Mouse (Mus musculus) midbrain, embryonic 14.5 days (tissue): ENCODE results near the gene Ptprh. TPM values are rescaled to one million over a fixed set of nuclear protein-coding genes. Genes with fewer than 3 reads are reported as not detected.
A peak's percentile ranks its signal among the peaks of the same experiment; 100 is the strongest.

Experiments
- ATAC-seq: fragments of 200-750 bp; cut with Nextera tagmentation; 2 replicates; pipeline ENCODE4 v1.8.0; 2017; ENCODE audit warnings: moderate number of reproducible peaks, moderate library complexity; ENCODE audit not compliant: low FRiP score, low TSS enrichment
- DNase-seq: peaks from one replicate; pipeline ENCODE4 v3.0.0-alpha.2; 2015
- H3K27ac ChIP-seq: fragments of 300-500 bp; sonication (generic); replicated peaks from 2 replicates; pipeline ENCODE4 v1.5.1; 2014; ENCODE audit warnings: mild to moderate bottlenecking, low read depth, low read length, moderate library complexity
- H3K27me3 ChIP-seq: fragments of 300-500 bp; sonication (generic); 2 replicates; pipeline ENCODE4 v1.6.1; 2014; ENCODE audit warnings: low read length, control low read depth, mixed read lengths; ENCODE audit not compliant: control insufficient read depth, insufficient read depth
- H3K36me3 ChIP-seq: fragments of 300-500 bp; sonication (generic); 2 replicates; pipeline ENCODE4 v1.6.1; 2014; ENCODE audit warnings: low read length, control low read depth; ENCODE audit not compliant: control insufficient read depth, insufficient read depth
- H3K4me1 ChIP-seq: fragments of 300-500 bp; sonication (generic); 2 replicates; pipeline ENCODE4 v1.6.1; 2014; ENCODE audit warnings: mild to moderate bottlenecking, antibody characterized with exemption, low read length, control low read depth; ENCODE audit not compliant: control insufficient read depth, insufficient read depth
- H3K4me2 ChIP-seq: fragments of 300-500 bp; sonication (generic); 2 replicates; pipeline ENCODE4 v1.6.1; 2014; ENCODE audit warnings: mild to moderate bottlenecking, low read length, moderate library complexity
- H3K4me3 ChIP-seq: fragments of 300-500 bp; sonication (generic); replicated peaks from 2 replicates; pipeline ENCODE4 v1.5.1; 2014; ENCODE audit warnings: low read depth, low read length
- H3K9ac ChIP-seq: fragments of 300-500 bp; sonication (generic); replicated peaks from 2 replicates; pipeline ENCODE4 v1.6.1; 2014; ENCODE audit warnings: mild to moderate bottlenecking, low read length, moderate library complexity
- H3K9me3 ChIP-seq: fragments of 300-500 bp; sonication (generic); 2 replicates; pipeline ENCODE4 v1.6.1; 2016; ENCODE audit warnings: low read length, control low read depth, mixed read lengths; ENCODE audit not compliant: control insufficient read depth
- WGBS: fragments of 180-500 bp; shearing (Covaris S2); extraction: QIAGEN DNeasy Blood & Tissue Kit; methylation state at CpG from one replicate; pipeline ENCODE4 v1.1.7; 2014; 5-methylcytosine and 5-hydroxymethylcytosine counted together
- polyA plus RNA-seq: library from polyadenylated mRNA; unstranded; fragments of >200 nt; fragmentation: Nextera tagmentation; extraction: Ambion mirVana; gene quantifications from 2 replicates; pipeline ENCODE4 v1.2.1, GENCODE M21; 2014

Gene Ptprh
- polyA plus RNA-seq, 1 experiment from 2014 or later = 0.09 TPM

- Histone ChIP-seq H3K27ac (peak overlapping the region; percentile 50; the same call in 1 of the 2 replicates), H3K4me2 (no peak overlapping the region), H3K4me1 (0 out of 2 replicates have a peak, but pooled peaks cover 5% of the 10 kb centered on the region), H3K27me3 (no peaks in the 10 kb centered on the region; the same call in 1 of the 2 replicates), H3K4me3 (no peak overlapping the region), H3K36me3 (no peaks in the 10 kb centered on the region), H3K9me3 (no peaks in the 10 kb centered on the region), H3K9ac (no peak overlapping the region)
- peak; percentile 16; the same call in 1 of the 2 replicates for ATAC-seq
- DNase-seq = no peak
- 52% methylated on average over 6 of the region's 6 CpGs for WGBS
These were observed 89.8 kb downstream of the Ptprh start for GRCm38 (mm10) chr7:4513829-4514712.

- Histone ChIP-seq H3K9ac (no peak overlapping the region), H3K36me3 (no peaks in the 10 kb centered on the region), H3K27me3 (no peaks in the 10 kb centered on the region; the same call in 1 of the 2 replicates), H3K4me1 (0 out of 2 replicates have a peak, but pooled peaks cover 5% of the 10 kb centered on the region), H3K9me3 (no peaks in the 10 kb centered on the region), H3K4me3 (no peak overlapping the region), H3K27ac (no peak overlapping the region), H3K4me2 (no peak overlapping the region)
- 26% methylated on average over 13 of the region's 13 CpGs for WGBS
- DNase-seq (peak; percentile 64), ATAC-seq (no peak)
These were observed 90.6 kb downstream of the Ptprh start for GRCm38 (mm10) chr7:4513236-4513635.

GRCm38 (mm10) chr7:4511489-4512224, 92.2 kb downstream of the Ptprh start:
- no peak for DNase-seq
- WGBS = 88% methylated on average over 8 of the region's 8 CpGs

GRCm38 (mm10) chr7:4509863-4510608, 93.8 kb downstream of the Ptprh start:
- DNase-seq (peak; percentile 86), ATAC-seq (peak; percentile 74; the same call in 1 of the 2 replicates)
- Histone ChIP-seq H3K27me3 (no peaks in the 10 kb centered on the region; the same call in 1 of the 2 replicates), H3K36me3 (no peaks in the 10 kb centered on the region), H3K4me3 (no peak overlapping the region), H3K9me3 (no peaks in the 10 kb centered on the region), H3K4me2 (no peak overlapping the region), H3K27ac (no peak overlapping the region), H3K9ac (no peak overlapping the region), H3K4me1 (no peaks in the 10 kb centered on the region)
- 12% methylated on average over 24 of the region's 24 CpGs for WGBS

More at GRCm38 (mm10) chr7:4511489-4512224, 92.2 kb downstream of the Ptprh start:
- Histone ChIP-seq H3K4me2 (no peak overlapping the region), H3K27me3 (no peaks in the 10 kb centered on the region; the same call in 1 of the 2 replicates), H3K9ac (no peak overlapping the region), H3K36me3 (no peaks in the 10 kb centered on the region), H3K9me3 (no peaks in the 10 kb centered on the region), H3K27ac (no peak overlapping the region), H3K4me3 (no peak overlapping the region), H3K4me1 (0 out of 2 replicates have a peak, but pooled peaks cover 5% of the 10 kb centered on the region)
- ATAC-seq = no peak

GRCm38 (mm10) chr7:4508739-4509116, 95.1 kb downstream of the Ptprh start:
- no peak overlapping the region for H3K4me2 ChIP-seq
- no peaks in the 10 kb centered on the region for H3K36me3 ChIP-seq
- no peak overlapping the region for H3K27ac ChIP-seq
- H3K4me3 ChIP-seq = no peak overlapping the region
- no peak overlapping the region for H3K9ac ChIP-seq
- H3K9me3 ChIP-seq = no peaks in the 10 kb centered on the region
- no peak for ATAC-seq
- DNase-seq = no peak
- WGBS = 97% methylated on average over 8 of the region's 8 CpGs
- H3K27me3 ChIP-seq = no peaks in the 10 kb centered on the region; the same call in 1 of the 2 replicates
- H3K4me1 ChIP-seq = no peaks in the 10 kb centered on the region

GRCm38 (mm10) chr7:4508062-4508738, 95.6 kb downstream of the Ptprh start:
- Histone ChIP-seq H3K27me3 (no peaks in the 10 kb centered on the region; the same call in 1 of the 2 replicates), H3K9me3 (no peaks in the 10 kb centered on the region), H3K4me2 (no peak overlapping the region), H3K36me3 (no peaks in the 10 kb centered on the region), H3K9ac (no peak overlapping the region), H3K4me3 (no peak overlapping the region), H3K4me1 (no peaks in the 10 kb centered on the region), H3K27ac (no peak overlapping the region)
- 82% methylated on average over 32 of the region's 32 CpGs for WGBS
- no peak for DNase-seq
- ATAC-seq = no peak

GRCm38 (mm10) chr7:4507220-4507619, 96.6 kb downstream of the Ptprh start:
- H3K36me3 ChIP-seq = no peaks in the 10 kb centered on the region
- H3K9ac ChIP-seq = no peak overlapping the region
- 74% methylated on average over 3 of the region's 4 CpGs for WGBS
- no peaks in the 10 kb centered on the region for H3K9me3 ChIP-seq
- no peak overlapping the region for H3K4me3 ChIP-seq
- DNase-seq (no peak), ATAC-seq (no peak)
- H3K4me1 ChIP-seq = no peaks in the 10 kb centered on the region
- H3K27ac ChIP-seq = no peak overlapping the region
- no peak overlapping the region for H3K4me2 ChIP-seq
- H3K27me3 ChIP-seq = no peaks in the 10 kb centered on the region; the same call in 1 of the 2 replicates
